Mouse (Mus musculus) macrophage (primary cell): ENCODE results near the gene Timm22. TPM values are rescaled to one million over a fixed set of nuclear protein-coding genes. Genes with fewer than 3 reads are reported as not detected.

Experiments
- H3K27ac ChIP-seq: fragments of 350-480 bp; formaldehyde crosslinking; 2 replicates; pipeline ENCODE4 v1.9.0; 2021
- H3K36me3 ChIP-seq: fragments of 350-480 bp; formaldehyde crosslinking; 2 replicates; pipeline ENCODE4 v1.9.0; 2021; ENCODE audit errors: inconsistent target
- H3K4me3 ChIP-seq: fragments of 350-480 bp; formaldehyde crosslinking; 2 replicates; pipeline ENCODE4 v1.9.0; 2021; ENCODE audit errors: inconsistent target
- H3K79me2 ChIP-seq: fragments of 350-480 bp; formaldehyde crosslinking; 2 replicates; pipeline ENCODE4 v1.9.0; 2021; ENCODE audit errors: inconsistent target
- WGBS: methylation state at CpG from one replicate; pipeline ENCODE4 v1.1.7; 2026; ENCODE audit warnings: inconsistent platforms; ENCODE audit not compliant: missing documents; 5-methylcytosine and 5-hydroxymethylcytosine counted together
- polyA plus RNA-seq: library from polyadenylated mRNA; stranded (reverse); fragments of 250-400 nt; gene quantifications from 3 replicates; pipeline ENCODE4 v1.2.4, GENCODE M21; 2018; ENCODE audit warnings: inconsistent platforms

Gene Timm22
- polyA plus RNA-seq, 1 experiment from 2014 or later: 19.2 TPM

- peaks cover 44% of the 10 kb centered on the region; the same call in 1 of the 2 replicates for H3K36me3 ChIP-seq
- WGBS: 95% methylated on average over 6 of the region's 6 CpGs
Measured at GRCm38 (mm10) chr11:76429966-76430631, 23.3 kb downstream of the Timm22 start.

GRCm38 (mm10) chr11:76436009-76436408 is 29.3 kb downstream of the Timm22 start:
- peaks cover 51% of the 10 kb centered on the region; the same call in 1 of the 2 replicates for H3K36me3 ChIP-seq
- whole genome bisulfite sequencing: 97% methylated on average over 5 of the region's 5 CpGs
- H3K4me3 ChIP-seq: no peak overlapping the region
- H3K79me2 ChIP-seq: peaks cover 78% of the 10 kb centered on the region; the same call in 1 of the 2 replicates
- H3K27ac ChIP-seq: no peak overlapping the region

More at GRCm38 (mm10) chr11:76429966-76430631, 23.3 kb downstream of the Timm22 start:
- H3K4me3 ChIP-seq: no peak overlapping the region
- H3K79me2 ChIP-seq: peaks cover 80% of the 10 kb centered on the region; the same call in 1 of the 2 replicates
- no peak overlapping the region for H3K27ac ChIP-seq

DNA sequence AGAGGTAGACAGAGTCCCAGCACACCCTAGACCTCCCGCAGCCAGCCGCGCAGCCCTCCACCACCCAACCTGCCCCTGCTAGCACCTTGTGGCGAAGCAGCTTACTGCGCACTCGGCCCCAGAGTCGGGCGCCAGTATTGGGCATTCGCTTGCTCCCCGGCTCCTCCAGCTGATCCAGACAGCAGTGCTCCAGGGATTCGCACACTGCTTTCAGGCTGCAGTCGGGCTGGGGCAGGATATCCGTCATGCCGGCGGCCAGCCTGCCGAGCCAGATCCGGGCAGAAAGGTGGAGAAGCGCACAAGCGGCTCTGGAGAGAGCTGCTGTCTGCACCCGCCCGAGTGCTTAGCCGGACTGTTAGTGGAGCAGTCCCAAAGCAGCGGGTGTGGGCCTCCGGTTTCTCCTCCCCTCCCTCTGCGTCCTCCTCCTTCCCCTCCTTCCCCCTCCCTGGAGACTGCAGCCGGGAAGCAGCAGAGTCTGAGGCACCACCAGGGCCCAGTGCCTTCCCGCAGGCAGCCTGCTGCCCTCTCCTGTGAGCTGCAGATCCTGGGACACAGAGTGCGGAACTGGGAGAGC is 30.2 kb downstream of the Timm22 start:
- WGBS: 94% methylated on average over 27 of the region's 28 CpGs
- H3K27ac ChIP-seq: no peak overlapping the region
- peaks cover 72% of the 10 kb centered on the region; the same call in 1 of the 2 replicates for H3K79me2 ChIP-seq
- peaks cover 51% of the 10 kb centered on the region; the same call in 1 of the 2 replicates for H3K36me3 ChIP-seq
- H3K4me3 ChIP-seq: no peak overlapping the region

DNA sequence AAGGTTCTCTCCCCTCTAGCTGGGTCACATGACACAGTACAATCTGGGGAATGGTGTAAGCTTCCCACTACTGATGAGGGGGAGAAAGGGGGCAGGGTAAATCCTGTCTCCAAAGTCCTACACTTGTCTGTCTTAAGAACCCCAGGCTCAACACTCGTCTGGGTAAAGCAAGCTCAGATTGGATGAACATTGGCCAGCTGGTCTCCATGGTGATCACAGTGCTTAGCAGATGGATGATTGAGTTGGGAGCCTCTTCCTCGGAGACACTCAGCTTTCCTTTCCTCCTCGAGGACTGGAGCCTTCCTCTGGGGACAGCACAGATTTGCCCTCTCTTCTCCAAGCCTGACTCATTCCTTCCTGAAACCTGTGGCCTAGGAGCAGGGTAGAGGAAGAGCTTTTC is 32.9 kb downstream of the Timm22 start:
- 27% methylated on average over 3 of the region's 3 CpGs for WGBS
- H3K79me2 ChIP-seq: peaks cover 58% of the 10 kb centered on the region; the same call in 1 of the 2 replicates
- no peak overlapping the region for H3K27ac ChIP-seq
- peaks cover 43% of the 10 kb centered on the region; the same call in 1 of the 2 replicates for H3K36me3 ChIP-seq
- no peak overlapping the region for H3K4me3 ChIP-seq

GRCm38 (mm10) chr11:76445459-76445858 is 38.7 kb downstream of the Timm22 start:
- H3K79me2 ChIP-seq: peaks cover 69% of the 10 kb centered on the region; the same call in 1 of the 2 replicates
- H3K27ac ChIP-seq: no peak overlapping the region
- H3K36me3 ChIP-seq: peaks cover 58% of the 10 kb centered on the region
- H3K4me3 ChIP-seq: no peak overlapping the region
- WGBS: 92% methylated on average over 8 of the region's 8 CpGs

DNA sequence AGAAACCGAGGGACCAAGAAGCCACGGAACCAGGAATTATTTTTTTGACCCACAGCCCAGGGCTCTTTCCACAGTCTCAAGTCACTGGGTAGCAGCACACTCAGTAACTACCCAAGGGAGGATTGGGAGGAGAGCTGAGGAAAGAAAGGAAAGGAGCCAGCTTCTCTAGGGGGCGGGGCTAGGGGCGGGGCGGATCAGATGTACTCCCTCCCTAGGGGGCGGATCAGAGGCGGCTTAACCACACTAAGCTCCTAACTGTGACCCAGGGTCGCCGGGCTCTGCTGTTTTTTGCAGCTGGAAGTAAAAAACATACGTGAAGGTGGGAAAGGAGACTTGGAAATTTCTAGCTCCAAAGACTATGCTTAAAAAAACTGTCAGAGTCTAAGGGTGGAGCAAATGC is 39.5 kb downstream of the Timm22 start:
- H3K27ac ChIP-seq: no peak overlapping the region
- no peak overlapping the region for H3K4me3 ChIP-seq
- 56% methylated on average over 10 of the region's 10 CpGs for WGBS
- peaks cover 74% of the 10 kb centered on the region; the same call in 1 of the 2 replicates for H3K79me2 ChIP-seq
- peaks cover 66% of the 10 kb centered on the region for H3K36me3 ChIP-seq

DNA sequence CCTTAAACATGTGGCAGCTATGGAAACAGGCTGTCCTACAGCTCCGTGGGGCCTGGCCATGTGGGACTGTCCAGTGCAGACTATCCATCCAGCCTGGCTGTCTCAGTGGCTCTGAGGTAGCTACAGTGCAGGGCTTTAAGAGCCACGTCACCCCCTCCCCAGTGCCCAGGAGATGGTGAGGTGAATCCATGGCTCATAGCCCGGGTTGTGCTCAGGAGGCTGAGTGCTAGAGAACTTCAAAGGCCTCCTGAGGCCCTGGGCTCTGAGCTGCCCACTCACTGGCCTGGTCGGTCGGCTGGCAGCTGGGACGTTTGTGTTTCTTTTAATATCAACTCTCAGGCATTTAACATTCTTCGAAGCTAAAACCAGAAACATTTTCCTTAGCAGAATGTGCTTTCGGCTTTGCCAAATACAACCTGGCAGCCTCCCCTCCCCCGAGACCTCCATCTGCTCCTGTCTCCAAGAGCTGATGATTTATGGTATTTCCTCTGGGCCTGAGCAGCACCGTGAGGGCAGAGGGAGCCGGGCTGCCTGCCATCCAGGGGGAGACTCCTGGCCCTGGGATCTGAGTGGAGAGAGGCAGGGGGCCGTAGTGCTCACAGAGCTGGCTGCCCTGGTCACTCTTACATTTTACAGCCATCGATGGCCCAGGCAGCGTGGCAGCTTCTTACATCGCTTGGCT is 42.9 kb downstream of the Timm22 start:
- Histone ChIP-seq H3K27ac (no peak overlapping the region), H3K4me3 (no peak overlapping the region), H3K79me2 (peaks cover 77% of the 10 kb centered on the region; the same call in 1 of the 2 replicates), H3K36me3 (peaks cover 85% of the 10 kb centered on the region)
- WGBS: 90% methylated on average over 15 of the region's 15 CpGs

- Histone ChIP-seq H3K79me2 (peaks cover 71% of the 10 kb centered on the region; the same call in 1 of the 2 replicates), H3K27ac (no peak overlapping the region), H3K4me3 (no peak overlapping the region), H3K36me3 (peaks cover 85% of the 10 kb centered on the region)
- 95% methylated on average over 3 of the region's 3 CpGs for WGBS
Measured at GRCm38 (mm10) chr11:76450202-76450561, 43.4 kb downstream of the Timm22 start.

DNA sequence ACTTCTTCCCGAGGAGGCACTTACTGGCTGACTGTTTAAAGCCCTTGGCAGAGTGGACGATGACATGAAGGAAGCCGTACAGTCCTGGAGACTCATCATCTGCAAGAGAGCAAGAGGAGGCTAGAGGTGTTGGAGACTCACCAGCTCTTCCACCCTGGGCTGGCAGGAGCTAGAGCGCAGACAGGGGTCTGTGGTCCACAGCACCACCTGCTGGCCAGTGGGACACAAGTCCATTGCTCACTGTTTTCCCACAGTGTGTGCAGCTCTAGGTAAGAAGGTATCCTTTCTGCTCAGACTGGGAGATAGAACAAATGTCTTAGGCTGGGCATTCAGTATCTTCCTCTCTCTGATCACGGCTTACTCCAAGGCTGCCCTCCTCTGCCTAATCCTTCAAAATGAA is 47.7 kb downstream of the Timm22 start:
- Histone ChIP-seq H3K4me3 (no peak overlapping the region), H3K36me3 (peaks cover 66% of the 10 kb centered on the region), H3K27ac (no peak overlapping the region), H3K79me2 (peaks cover 28% of the 10 kb centered on the region; the same call in 1 of the 2 replicates)
- WGBS: 87% methylated on average over 5 of the region's 5 CpGs

DNA sequence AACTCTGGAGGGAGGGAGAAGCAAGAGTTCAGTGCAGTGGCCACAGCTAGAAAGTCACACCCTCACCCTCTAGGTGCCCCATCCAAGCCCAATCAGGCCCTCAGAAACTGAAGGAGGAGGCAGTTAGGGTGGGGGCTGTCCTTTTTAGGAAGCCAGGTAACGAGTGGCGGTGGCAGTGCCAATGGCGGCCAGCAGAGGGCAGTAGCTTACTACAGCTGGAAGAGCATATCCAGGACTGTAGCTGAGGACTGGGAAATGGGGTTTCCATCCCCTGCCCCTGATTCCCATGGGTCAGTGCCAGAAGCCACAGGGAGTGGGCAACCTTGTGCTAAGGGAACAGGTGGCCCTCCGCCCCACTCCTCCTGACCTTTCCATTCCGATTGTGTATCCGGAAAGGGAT is 49.5 kb downstream of the Timm22 start:
- WGBS: 37% methylated on average over 6 of the region's 6 CpGs
- Histone ChIP-seq H3K27ac (no peak overlapping the region), H3K36me3 (peaks cover 54% of the 10 kb centered on the region), H3K4me3 (no peak overlapping the region), H3K79me2 (peaks cover 14% of the 10 kb centered on the region; the same call in 1 of the 2 replicates)

- no peak overlapping the region for H3K27ac ChIP-seq
- 24% methylated on average over 10 of the region's 10 CpGs for WGBS
- peaks cover 54% of the 10 kb centered on the region for H3K36me3 ChIP-seq
- H3K4me3 ChIP-seq: no peak overlapping the region
- H3K79me2 ChIP-seq: peaks cover 8% of the 10 kb centered on the region; the same call in 1 of the 2 replicates
Measured at GRCm38 (mm10) chr11:76456897-76457296, 50.1 kb downstream of the Timm22 start.

GRCm38 (mm10) chr11:76458730-76459129 is 52.0 kb downstream of the Timm22 start:
- Histone ChIP-seq H3K36me3 (peaks cover 55% of the 10 kb centered on the region), H3K27ac (peak overlapping the region; percentile 32), H3K4me3 (no peak overlapping the region), H3K79me2 (peaks cover 5% of the 10 kb centered on the region; the same call in 1 of the 2 replicates)
- WGBS: 3% methylated on average over 8 of the region's 9 CpGs

GRCm38 (mm10) chr11:76459489-76459888 is 52.7 kb downstream of the Timm22 start:
- H3K4me3 ChIP-seq: no peak overlapping the region
- peaks cover 13% of the 10 kb centered on the region; the same call in 1 of the 2 replicates for H3K79me2 ChIP-seq
- 79% methylated on average over 3 of the region's 3 CpGs for WGBS
- H3K27ac ChIP-seq: peak overlapping the region; percentile 32
- H3K36me3 ChIP-seq: peaks cover 55% of the 10 kb centered on the region

GRCm38 (mm10) chr11:76461201-76461600 is 54.4 kb downstream of the Timm22 start:
- Histone ChIP-seq H3K4me3 (no peak overlapping the region), H3K27ac (no peak overlapping the region), H3K79me2 (peaks cover 29% of the 10 kb centered on the region; the same call in 1 of the 2 replicates), H3K36me3 (peaks cover 48% of the 10 kb centered on the region)
- WGBS: 91% methylated on average over 6 of the region's 6 CpGs
